Mouse (Mus musculus) gastrocnemius, adult 8-10 months (tissue): ENCODE results near the gene Hyal2. TPM values are rescaled to one million over a fixed set of nuclear protein-coding genes. Genes with fewer than 3 reads are reported as not detected.

Experiments
- DNase-seq, 2 experiments: peaks; one replicate each; pipeline ENCODE4 v3.0.0; 2022; ENCODE audit warnings: low spot score in 2 of 2
- total RNA-seq, 4 experiments: library from RNA; stranded (reverse); gene quantifications; 2 replicates each; pipeline ENCODE4 v1.2.4; 2022

Hyal2 gene
- total RNA-seq, 4 experiments from 2014 or later = 12.7 to 18.6 (median 16.7) TPM

DNA sequence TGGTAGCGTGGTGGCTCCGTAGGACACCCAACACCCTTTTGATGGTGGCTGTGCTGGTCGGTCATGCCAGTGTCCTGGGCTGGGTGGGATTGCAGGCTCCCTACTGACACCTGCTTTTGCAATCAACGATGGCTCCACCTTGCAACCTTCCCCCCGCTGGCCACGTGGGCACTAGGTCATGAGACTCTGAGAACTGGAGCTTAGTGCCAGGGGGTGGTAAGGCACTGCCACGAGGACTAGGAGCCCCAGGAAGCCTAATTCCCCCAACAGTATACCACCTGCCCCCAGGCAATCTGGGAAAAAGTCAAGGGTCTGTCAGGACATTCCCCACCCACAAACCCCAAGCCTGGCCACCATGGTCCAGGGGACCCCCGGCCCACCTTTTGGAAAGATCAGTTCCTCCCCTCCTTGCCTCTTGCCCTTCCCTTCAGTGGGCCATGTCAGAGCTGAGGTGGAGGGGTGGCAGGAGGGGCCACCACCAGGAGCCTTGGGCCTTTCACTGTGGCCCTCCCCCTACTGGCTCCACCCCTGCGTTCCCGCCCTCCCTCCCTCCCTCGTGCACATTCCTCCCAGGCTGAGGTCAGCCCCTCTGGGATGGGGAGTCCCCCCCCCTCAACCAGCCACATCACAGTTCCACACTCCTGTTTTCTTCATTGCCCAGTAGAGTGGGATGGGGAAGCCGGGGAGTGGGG is 41.1 kb downstream of the Hyal2 start, which contains the start of gene Sema3b:
Gene Sema3b (minus strand): TSS at position 489 of the 692 bp plus-strand sequence.
- no peak for DNase-seq

DNA sequence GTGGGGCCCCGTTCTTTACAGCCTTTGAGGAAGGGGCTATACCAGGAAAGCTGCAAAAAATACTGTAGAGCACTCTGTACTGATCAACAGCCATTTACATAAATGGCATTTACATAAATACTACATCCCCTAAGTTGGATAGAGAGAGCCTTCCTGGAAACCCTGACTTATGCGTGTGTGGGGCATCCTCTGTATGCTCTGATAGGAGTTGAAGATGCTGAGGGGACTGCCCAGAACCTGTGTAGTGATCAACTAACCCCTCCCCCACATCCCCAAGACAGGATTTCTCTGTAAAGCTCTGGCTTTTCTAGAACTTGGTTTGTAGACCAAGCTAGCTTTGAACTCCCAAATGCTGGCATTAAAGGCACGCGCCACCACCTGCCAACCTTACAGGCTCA is 41.7 kb downstream of the Hyal2 start:
- no peak for DNase-seq

DNA sequence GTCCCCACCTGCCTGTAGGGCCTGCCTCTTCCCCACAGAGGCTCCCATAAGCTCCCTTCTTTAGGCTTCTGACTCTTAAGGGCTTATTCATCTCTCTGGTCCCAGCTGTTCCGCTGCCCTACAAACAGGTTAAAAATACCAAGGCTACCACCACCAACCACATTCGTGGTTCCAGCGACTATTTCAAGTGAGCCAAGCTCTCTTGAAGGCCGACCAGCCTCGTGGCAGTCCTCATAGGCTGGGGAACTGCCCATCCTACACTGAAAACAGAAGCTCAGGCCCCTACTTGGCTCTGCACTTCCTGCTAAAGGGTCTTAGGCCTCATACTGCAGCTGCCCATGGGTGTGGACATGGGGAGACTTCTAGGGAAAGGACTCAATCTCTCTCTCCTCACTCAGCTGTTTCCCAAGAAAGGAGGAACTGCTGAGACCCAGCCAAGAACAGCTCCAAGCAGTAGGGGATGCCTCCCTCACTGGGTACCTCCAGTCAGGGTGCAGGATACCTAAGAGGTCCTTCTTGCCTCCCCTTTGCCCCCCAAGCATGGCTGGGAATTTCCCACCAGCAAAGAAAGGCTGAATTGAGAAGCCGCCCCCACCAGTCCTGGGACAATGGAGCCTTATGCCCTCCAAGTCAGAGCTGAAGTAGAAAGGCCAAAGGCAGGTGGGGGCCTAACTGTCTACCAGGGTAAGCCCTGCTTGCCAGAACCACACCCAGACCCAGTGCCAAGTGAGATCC is 43.9 kb downstream of the Hyal2 start:
- no peak for DNase-seq

DNA sequence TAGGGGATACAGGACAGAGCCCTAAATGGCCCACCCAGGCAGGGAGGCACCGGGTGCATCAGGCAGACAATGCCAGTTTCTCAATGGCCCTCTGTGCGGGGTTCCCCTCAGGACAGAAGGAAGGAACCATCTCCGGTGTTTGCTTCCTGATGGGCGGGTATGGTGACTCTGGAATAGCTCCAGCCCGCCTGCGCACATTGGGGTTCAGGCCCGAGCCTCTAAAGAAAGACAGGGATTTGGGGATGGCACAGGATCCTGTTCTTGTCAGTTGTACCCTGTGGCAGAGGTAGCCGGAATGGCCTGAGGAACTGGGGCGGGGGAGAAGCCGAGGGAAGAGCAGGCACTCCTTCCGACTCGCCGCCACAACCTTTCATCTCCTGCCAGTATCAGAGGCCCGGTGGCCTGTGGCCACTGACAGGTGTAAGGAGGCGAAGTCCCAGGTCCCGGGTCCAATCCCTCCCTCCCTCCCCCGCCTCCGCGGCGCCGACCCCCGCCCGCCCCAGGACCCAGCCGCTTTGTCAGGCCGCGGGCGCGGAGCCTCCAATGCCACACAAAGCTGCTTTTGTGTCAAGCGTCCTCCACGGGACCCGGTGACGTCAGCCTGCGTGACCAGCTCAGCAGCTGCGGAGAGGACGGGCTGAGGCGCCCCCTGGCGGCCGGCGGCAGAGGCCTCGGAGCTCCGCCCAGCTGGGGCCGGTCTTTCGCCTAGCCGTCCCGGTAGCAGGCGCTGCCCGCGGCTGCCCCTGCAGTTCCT is 44.6 kb downstream of the Hyal2 start:
- peak; percentile 95 to 97 for DNase-seq

DNA sequence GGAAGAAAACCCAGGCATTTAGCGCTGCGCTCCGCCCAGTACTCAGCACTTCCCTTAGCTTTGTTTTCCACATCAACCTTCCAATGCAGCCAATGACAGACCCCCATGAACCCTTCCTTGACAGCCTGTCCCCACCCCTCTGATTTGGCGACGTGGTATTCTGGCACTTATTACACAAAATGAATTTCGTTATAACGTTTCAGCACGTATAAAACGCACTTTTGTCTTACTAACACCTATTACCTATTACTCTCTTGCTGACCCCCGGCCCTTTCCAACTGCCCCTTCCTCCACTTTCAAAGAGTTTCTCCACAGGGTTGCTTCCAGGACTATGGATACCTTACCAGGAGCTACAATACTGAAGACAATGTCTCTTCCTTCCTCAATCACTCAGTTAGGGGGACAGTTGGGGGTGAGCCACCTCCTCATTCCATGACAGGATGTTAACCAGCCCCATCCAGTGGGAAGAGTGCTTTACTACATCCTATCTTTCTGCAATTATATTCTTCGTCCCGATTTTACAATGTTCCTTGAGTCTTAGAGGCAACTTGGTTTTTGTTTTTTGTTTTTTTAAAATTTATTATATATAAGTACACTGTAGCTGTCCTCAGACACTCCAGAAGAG is 45.3 kb downstream of the Hyal2 start:
- DNase-seq = no peak

DNA sequence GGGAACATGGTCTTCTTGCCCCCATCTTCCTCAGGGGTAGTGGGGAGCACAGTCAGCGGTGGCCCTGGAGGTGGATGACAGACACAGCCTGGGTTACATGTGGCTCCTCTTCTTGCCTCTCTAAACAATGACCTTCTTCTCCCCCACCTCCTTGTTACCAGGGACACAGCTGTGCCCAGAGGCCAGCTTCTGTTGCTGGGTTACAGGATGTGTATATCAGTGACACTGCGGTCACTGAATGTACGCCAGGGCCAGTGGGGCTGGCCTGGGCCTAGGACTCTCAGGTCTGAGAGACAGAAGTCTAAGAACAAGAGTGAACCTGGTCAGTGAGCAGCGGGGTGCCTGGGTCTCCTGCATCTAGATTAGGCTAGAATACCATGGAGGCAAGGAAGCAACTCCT is 47.3 kb downstream of the Hyal2 start:
- no peak for DNase-seq

DNA sequence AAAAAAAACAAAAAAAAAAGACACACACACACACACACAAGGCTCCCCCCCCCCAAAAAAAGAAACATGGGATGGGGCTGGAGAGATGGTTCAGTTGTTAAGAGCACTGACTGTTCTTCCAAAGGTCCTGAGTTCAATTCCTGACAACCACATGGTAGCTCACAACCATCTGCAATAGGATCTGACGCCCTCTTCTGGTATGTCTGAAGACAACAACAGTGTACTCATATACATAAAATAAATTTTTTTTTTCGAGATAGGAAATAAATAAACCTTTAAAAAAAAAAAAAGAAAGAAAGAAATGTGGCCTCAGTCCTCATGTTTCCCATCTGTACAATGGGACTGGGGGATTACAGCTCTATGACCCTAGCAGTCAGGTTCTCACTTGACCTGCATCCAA is 49.7 kb downstream of the Hyal2 start:
- DNase-seq = no peak

DNA sequence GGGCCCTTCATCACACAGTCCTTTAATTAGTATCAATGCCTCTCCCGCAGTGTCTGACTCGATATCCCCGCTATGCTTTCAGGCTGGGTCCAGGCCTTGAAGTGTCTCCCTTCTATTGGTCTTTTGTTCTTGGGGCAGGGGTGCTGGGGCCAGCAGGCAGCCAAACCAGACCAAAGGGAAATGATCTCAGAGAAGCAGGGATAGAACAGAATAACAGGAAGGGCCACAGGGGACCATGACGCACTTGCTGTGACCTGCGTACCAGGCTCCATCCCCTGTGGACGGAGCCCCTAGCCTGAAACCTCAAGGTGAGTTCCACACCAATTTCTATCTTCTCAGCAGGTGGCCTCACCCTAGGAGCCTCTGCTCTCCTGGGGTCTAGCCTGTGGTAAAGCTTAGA is 50.4 kb downstream of the Hyal2 start:
- no peak for DNase-seq

DNA sequence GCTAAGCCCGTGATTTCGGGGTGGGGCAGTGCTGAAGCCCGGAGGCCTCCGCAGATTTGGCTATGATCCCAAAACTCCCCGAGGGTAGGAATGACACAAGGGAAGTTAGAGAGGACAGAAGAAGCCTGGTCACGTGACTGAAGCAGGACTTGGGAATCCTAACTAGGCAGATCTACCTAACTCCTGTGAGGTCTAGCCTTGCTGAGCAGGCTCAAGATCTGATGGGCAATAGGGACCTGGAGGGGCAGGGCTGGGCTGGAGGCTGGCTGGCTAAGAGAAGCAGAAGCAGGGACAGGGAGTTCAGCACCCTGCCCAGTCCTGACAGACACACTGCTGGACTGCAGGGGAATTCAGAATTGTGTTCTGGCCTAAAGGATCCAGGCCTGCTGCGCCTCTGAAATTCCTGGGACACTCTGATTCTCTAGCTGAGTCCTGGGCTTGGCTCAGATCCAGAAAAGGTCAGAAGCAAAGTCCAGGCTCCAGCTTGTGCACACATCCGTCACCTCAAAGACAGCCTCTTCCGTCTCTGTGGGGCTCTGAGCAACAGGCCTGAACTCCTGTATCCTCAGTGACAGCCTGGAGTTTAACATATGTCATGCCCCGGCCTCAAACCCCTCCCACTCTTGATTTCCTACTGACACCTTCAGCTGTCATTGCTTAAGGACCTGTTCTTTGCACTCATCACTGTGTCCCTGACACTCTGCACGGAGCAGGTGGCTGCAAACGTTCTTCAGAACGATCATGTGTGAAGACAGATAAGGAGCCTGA is 51.2 kb downstream of the Hyal2 start:
- no peak for DNase-seq

DNA sequence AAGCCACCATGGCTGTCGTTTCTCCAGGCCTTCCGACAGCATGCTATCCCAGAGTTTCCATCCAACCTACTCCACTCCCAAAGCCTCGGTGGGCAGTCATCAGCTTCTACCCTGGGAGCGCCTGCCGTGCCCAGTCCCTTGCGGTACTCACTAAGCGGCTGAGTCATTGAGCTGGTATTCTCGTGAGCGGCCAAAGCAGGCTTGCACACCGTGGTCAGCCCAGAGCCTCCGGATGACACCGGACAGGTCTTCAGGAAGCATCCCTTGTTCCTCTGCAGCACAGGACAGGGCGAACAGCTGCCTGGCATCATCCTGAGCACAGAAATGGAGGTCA is 51.8 kb downstream of the Hyal2 start:
- DNase-seq = no peak

DNA sequence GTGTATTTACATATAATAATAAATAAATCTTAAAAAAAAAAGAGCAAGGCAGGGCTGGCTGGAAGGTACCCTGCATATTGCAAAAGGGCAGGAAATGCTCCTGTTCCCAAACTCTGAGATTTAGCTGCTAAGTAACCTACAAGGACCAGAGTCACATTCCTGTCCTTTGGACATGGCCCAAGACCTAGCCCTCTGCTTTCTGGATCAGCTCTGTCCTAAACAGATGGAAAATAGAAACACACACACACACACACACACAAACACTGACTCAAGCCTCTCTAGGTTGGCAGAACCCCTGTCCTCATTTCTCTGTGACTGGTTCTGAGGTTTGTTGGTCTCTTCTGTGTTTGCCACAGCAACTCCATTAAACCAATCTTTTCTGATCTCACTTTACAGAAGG is 53.2 kb downstream of the Hyal2 start:
- no peak for DNase-seq

Other genes starting within 250 kb of the Hyal2 start
- gene Hemk1, start 229.6 kb upstream of the Hyal2 start, total RNA-seq = 10 to 100 TPM in 3 of 4 experiments, 1 to 10 TPM in 1; 9.6 to 16.3 (median 11.7) TPM
- 10 to 100 TPM; 29.0 to 53.2 (median 38.4) TPM for gene 6430571L13Rik, start 227.3 kb upstream of the Hyal2 start, total RNA-seq
- under 1 TPM; 0.15 to 0.65 (median 0.41) TPM for gene Cacna2d2, start 168.3 kb upstream of the Hyal2 start, total RNA-seq
- gene Tmem115, start 34.0 kb upstream of the Hyal2 start, total RNA-seq = 10 to 100 TPM; 15.4 to 19.0 (median 16.6) TPM
- 1 to 10 TPM; 3.5 to 4.9 (median 4.2) TPM for gene Cyb561d2, start 25.8 kb upstream of the Hyal2 start, total RNA-seq
- 10 to 100 TPM; 10.4 to 13.4 (median 11.0) TPM for gene Nprl2, start 25.7 kb upstream of the Hyal2 start, total RNA-seq
- under 1 TPM in 1 of 4 experiments, not detected in 3; 0.22 TPM for gene Zmynd10, start 20.6 kb upstream of the Hyal2 start, total RNA-seq
- 10 to 100 TPM in 3 of 4 experiments, 1 to 10 TPM in 1; 9.3 to 14.4 (median 11.9) TPM for gene Rassf1, start 16.4 kb upstream of the Hyal2 start, total RNA-seq
- 10 to 100 TPM; 44.6 to 54.5 (median 46.9) TPM for gene Tusc2, start 4.7 kb upstream of the Hyal2 start, total RNA-seq
- 1 to 10 TPM; 1.4 to 2.7 (median 1.9) TPM for gene Hyal1, start 9.0 kb downstream of the Hyal2 start, total RNA-seq
- gene Naa80, start 10.9 kb downstream of the Hyal2 start, total RNA-seq = 10 to 100 TPM; 12.1 to 16.8 (median 15.5) TPM
- under 1 TPM in 2 of 4 experiments, not detected in 2; 0.24 to 0.56 TPM for gene Hyal3, start 12.9 kb downstream of the Hyal2 start, total RNA-seq
- 10 to 100 TPM; 51.3 to 56.2 (median 54.0) TPM for gene Ifrd2, start 19.7 kb downstream of the Hyal2 start, total RNA-seq
- 10 to 100 TPM in 2 of 4 experiments, 1 to 10 TPM in 2; 8.7 to 12.4 (median 10.1) TPM for gene Sema3b, start 41.3 kb downstream of the Hyal2 start, total RNA-seq
- gene Gnai2, start 67.4 kb downstream of the Hyal2 start, total RNA-seq = 10 to 100 TPM; 62.4 to 78.5 (median 71.2) TPM
- 10 to 100 TPM; 37.4 to 49.3 (median 45.9) TPM for gene Slc38a3, start 101.6 kb downstream of the Hyal2 start, total RNA-seq
- gene Gnat1, start 111.8 kb downstream of the Hyal2 start, total RNA-seq = not detected
- gene Sema3f, start 142.5 kb downstream of the Hyal2 start, total RNA-seq = 1 to 10 TPM; 3.3 to 4.6 (median 4.3) TPM
- gene Rbm5, start 203.1 kb downstream of the Hyal2 start, total RNA-seq = 10 to 100 TPM; 21.0 to 34.8 (median 26.8) TPM